Comparison of ENCODE assay signal across 28 mouse cellular contexts in genomic region chr5:103612316-103612715, GRCm38 (mm10). TPM values are rescaled to one million over a fixed set of nuclear protein-coding genes. Genes with fewer than 3 reads are reported as not detected.
DNase-seq lines count a peak whose midpoint lies in the region; ATAC-seq and TF ChIP-seq lines count a peak whose summit lies in the region.
"Had no signal": no experiment of that assay in that cellular context is flagged by ENCODE, and none has a peak within 500 bp of the region (broad histone marks: within the 10 kb centered on the region; RNA-seq: fewer than 3 reads in every experiment).

No protein-coding gene starts in this region.

- WGBS in hindbrain, postnatal 0 days, result 83% methylated on average over 7 of the region's 7 CpGs
- whole genome bisulfite sequencing in hindbrain, embryonic 13.5 days, result 88% methylated on average over 7 of the region's 7 CpGs
- 78% methylated on average over 7 of the region's 7 CpGs for WGBS in liver, postnatal 0 days (ENCODE audit: insufficient replicate concordance)
- 61% methylated on average over 7 of the region's 7 CpGs for WGBS in liver, embryonic 12.5 days (ENCODE audit: insufficient replicate concordance)
- 82% methylated on average over 7 of the region's 7 CpGs for WGBS in lung, embryonic 14.5 days

- H3K36me3 ChIP-seq in hindbrain, postnatal 0 days (ENCODE audit: insufficient read depth, low read length), result no peaks in the 10 kb centered on the region
- no peaks in the 10 kb centered on the region for H3K36me3 ChIP-seq in hindbrain, embryonic 13.5 days
- no peaks in the 10 kb centered on the region for H3K36me3 ChIP-seq in liver, postnatal 0 days (replicated peaks; ENCODE audit: insufficient read depth, low read length)
- no peaks in the 10 kb centered on the region for H3K36me3 ChIP-seq in liver, embryonic 12.5 days
- no peaks in the 10 kb centered on the region for H3K36me3 ChIP-seq in lung, embryonic 14.5 days (ENCODE audit: insufficient read depth)
- H3K36me3 ChIP-seq: G1E; hindbrain, embryonic 15.5 days; limb, embryonic 12.5 days; midbrain, embryonic 12.5 days had no signal

- DNase-seq in hindbrain, postnatal 0 days (ENCODE audit: low spot score), result no peak
- DNase-seq in liver, postnatal 0 days, result no peak
- no peak for DNase-seq in lung, embryonic 14.5 days
- peak; percentile 41 for DNase-seq in lung, postnatal 14 days
- DNase-seq: adrenal gland, postnatal 36 days; B cell, adult 2 months; cerebellum, adult 9-10 months; gastrocnemius, postnatal 10 days; heart, postnatal 4 days had no signal

- ATAC-seq in hindbrain, postnatal 0 days, result no peak
- no peak for ATAC-seq in hindbrain, embryonic 13.5 days (ENCODE audit: low FRiP score)
- ATAC-seq in liver, postnatal 0 days, result no peak
- no peak for ATAC-seq in liver, embryonic 12.5 days
- no peak for ATAC-seq in lung, embryonic 14.5 days (ENCODE audit: insufficient read depth)
- ATAC-seq in megakaryocyte progenitor cell, adult 5-6 weeks (replicated peaks; ENCODE audit: poor library complexity), result no peak
- ATAC-seq: forebrain, embryonic 14.5 days; intestine, embryonic 16.5 days; Patski had no signal

- peak; percentile 37 for TF ChIP-seq CTCF in hindbrain, postnatal 0 days (IDR thresholded peaks at IDR 0.05; ENCODE audit: low read depth)
- 0 out of 2 replicates have a peak, but pooled peaks have one; percentile 19 for TF ChIP-seq CTCF in liver, postnatal 0 days (IDR thresholded peaks at IDR 0.05; ENCODE audit: low read depth)
- peak; percentile 32 for TF ChIP-seq CTCF in lung, embryonic 14.5 days (IDR thresholded peaks at IDR 0.05; ENCODE audit: low read depth)

- no peaks in the 10 kb centered on the region for H3K27me3 ChIP-seq in hindbrain, postnatal 0 days (ENCODE audit: insufficient read depth, low read length)
- H3K27me3 ChIP-seq in hindbrain, embryonic 13.5 days, result no peaks in the 10 kb centered on the region
- H3K27me3 ChIP-seq in liver, postnatal 0 days (ENCODE audit: insufficient read depth, low read length), result no peaks in the 10 kb centered on the region
- no peaks in the 10 kb centered on the region for H3K27me3 ChIP-seq in liver, embryonic 12.5 days (replicated peaks)
- no peaks in the 10 kb centered on the region for H3K27me3 ChIP-seq in lung, embryonic 14.5 days (ENCODE audit: insufficient read depth, low read length)
- H3K27me3 ChIP-seq: CH12.LX; hindbrain, embryonic 15.5 days; limb, embryonic 12.5 days; midbrain, embryonic 12.5 days had no signal

- no peak overlapping the region for H3K4me3 ChIP-seq in hindbrain, postnatal 0 days (ENCODE audit: low read length)
- H3K4me3 ChIP-seq in hindbrain, embryonic 13.5 days, result no peak overlapping the region
- no peak overlapping the region for H3K4me3 ChIP-seq in liver, postnatal 0 days (ENCODE audit: low read depth, low read length)
- H3K4me3 ChIP-seq in liver, embryonic 12.5 days, result no peak overlapping the region
- no peak overlapping the region for H3K4me3 ChIP-seq in lung, embryonic 14.5 days (ENCODE audit: low read depth, low read length)
- H3K4me3 ChIP-seq: hindbrain, embryonic 15.5 days; limb, embryonic 12.5 days; midbrain, embryonic 12.5 days had no signal

- H3K4me1 ChIP-seq in hindbrain, postnatal 0 days (ENCODE audit: insufficient read depth, low read length), result no peaks in the 10 kb centered on the region
- no peaks in the 10 kb centered on the region for H3K4me1 ChIP-seq in hindbrain, embryonic 13.5 days (replicated peaks)
- H3K4me1 ChIP-seq in liver, postnatal 0 days (ENCODE audit: insufficient read depth), result no peaks in the 10 kb centered on the region
- H3K4me1 ChIP-seq in liver, embryonic 12.5 days, result no peaks in the 10 kb centered on the region
- no peaks in the 10 kb centered on the region for H3K4me1 ChIP-seq in lung, embryonic 14.5 days (ENCODE audit: insufficient read depth)
- H3K4me1 ChIP-seq: hindbrain, embryonic 15.5 days; limb, embryonic 12.5 days; midbrain, embryonic 12.5 days had no signal

- no peak overlapping the region for H3K4me2 ChIP-seq in hindbrain, postnatal 0 days (ENCODE audit: low read depth, low read length)
- H3K4me2 ChIP-seq in hindbrain, embryonic 13.5 days, result no peak overlapping the region
- H3K4me2 ChIP-seq in liver, postnatal 0 days (ENCODE audit: low read depth, low read length), result no peak overlapping the region
- H3K4me2 ChIP-seq in liver, embryonic 12.5 days, result no peak overlapping the region
- H3K4me2 ChIP-seq in lung, embryonic 14.5 days, result no peak overlapping the region
- H3K4me2 ChIP-seq: hindbrain, embryonic 15.5 days; limb, embryonic 12.5 days; midbrain, embryonic 12.5 days had no signal

- no peaks in the 10 kb centered on the region for H3K9me3 ChIP-seq in hindbrain, postnatal 0 days (ENCODE audit: low read length)
- H3K9me3 ChIP-seq in hindbrain, embryonic 13.5 days, result no peaks in the 10 kb centered on the region
- H3K9me3 ChIP-seq in liver, postnatal 0 days (ENCODE audit: low read length), result no peaks in the 10 kb centered on the region
- no peaks in the 10 kb centered on the region for H3K9me3 ChIP-seq in liver, embryonic 12.5 days (replicated peaks)
- H3K9me3 ChIP-seq in lung, embryonic 14.5 days (ENCODE audit: low read depth, low read length), result no peaks in the 10 kb centered on the region
- H3K9me3 ChIP-seq: hindbrain, embryonic 15.5 days; limb, embryonic 12.5 days; midbrain, embryonic 12.5 days had no signal

- TF ChIP-seq EP300 in liver, postnatal 0 days (IDR thresholded peaks at IDR 0.05; ENCODE audit: low read depth), result no peak

- H3K27ac ChIP-seq in hindbrain, postnatal 0 days, result no peak overlapping the region
- H3K27ac ChIP-seq in hindbrain, embryonic 13.5 days, result no peak overlapping the region
- no peak overlapping the region for H3K27ac ChIP-seq in liver, postnatal 0 days (ENCODE audit: low read depth)
- no peak overlapping the region for H3K27ac ChIP-seq in liver, embryonic 12.5 days
- H3K27ac ChIP-seq in lung, embryonic 14.5 days (ENCODE audit: low read depth), result no peak overlapping the region
- H3K27ac ChIP-seq: hindbrain, embryonic 15.5 days; limb, embryonic 12.5 days; liver, embryonic 14.5 days; macrophage; midbrain, embryonic 12.5 days had no signal

- no peak overlapping the region for H3K9ac ChIP-seq in hindbrain, postnatal 0 days (replicated peaks; ENCODE audit: low read length)
- no peak overlapping the region for H3K9ac ChIP-seq in hindbrain, embryonic 13.5 days
- no peak overlapping the region for H3K9ac ChIP-seq in liver, postnatal 0 days (replicated peaks)
- no peak overlapping the region for H3K9ac ChIP-seq in liver, embryonic 12.5 days
- H3K9ac ChIP-seq in lung, embryonic 14.5 days, result no peak overlapping the region
- H3K9ac ChIP-seq: hindbrain, embryonic 15.5 days; limb, embryonic 12.5 days; liver, embryonic 14.5 days; midbrain, embryonic 12.5 days had no signal

RNA-seq across cellular contexts. Expression of gene Slc10a6, which starts 16.9 kb away (rescaled TPM):
- total RNA-seq in hindbrain, postnatal 0 days (2014; rRNA removed), result 0.18 and 0.63 TPM in 2 replicates
- 0.16 and 0.26 TPM in 2 replicates for polyA plus RNA-seq in hindbrain, postnatal 0 days (2015; fragmentation: Nextera tagmentation; extraction: Ambion mirVana)
- polyA plus RNA-seq in hindbrain, embryonic 13.5 days (2015; fragmentation: Nextera tagmentation; extraction: Ambion mirVana), result 0.30 and 0.43 TPM in 2 replicates
- 0.09 and 0.11 TPM in 2 replicates for polyA plus RNA-seq in liver, postnatal 0 days (2015; fragmentation: Nextera tagmentation; extraction: Ambion mirVana)
- polyA plus RNA-seq in liver, embryonic 12.5 days (2016; fragmentation: Nextera tagmentation; extraction: Ambion mirVana), result not detected in 2 replicates
- 0.71 and 1.2 TPM in 2 replicates for polyA plus RNA-seq in lung, embryonic 14.5 days (2014; fragmentation: Nextera tagmentation; extraction: Ambion mirVana)
- total RNA-seq in megakaryocyte progenitor cell, adult 5-6 weeks (2015), result not detected in 2 replicates
- total RNA-seq in megakaryocyte progenitor cell, adult 5-6 weeks (2017), result not detected in 2 replicates
- total RNA-seq: CH12.LX; granulocyte monocyte progenitor cell, adult 5-6 weeks had no signal
- polyA plus RNA-seq: G1E; liver, embryonic 14.5 days; midbrain, embryonic 12.5 days; neural tube, embryonic 11.5 days; Patski had no signal

RNA-seq across cellular contexts. Expression of gene 1700016H13Rik, which starts 43.5 kb away (rescaled TPM):
- 0.37 TPM in 1 of 2 replicates, not detected in the other for total RNA-seq in hindbrain, postnatal 0 days (2014; rRNA removed)
- 0.13 TPM in 1 of 2 replicates, not detected in the other for polyA plus RNA-seq in hindbrain, postnatal 0 days (2015; fragmentation: Nextera tagmentation; extraction: Ambion mirVana)
- polyA plus RNA-seq in hindbrain, embryonic 13.5 days (2015; fragmentation: Nextera tagmentation; extraction: Ambion mirVana), result 0.13 and 0.26 TPM in 2 replicates
- polyA plus RNA-seq in liver, postnatal 0 days (2015; fragmentation: Nextera tagmentation; extraction: Ambion mirVana), result not detected in 2 replicates
- polyA plus RNA-seq in liver, embryonic 12.5 days (2016; fragmentation: Nextera tagmentation; extraction: Ambion mirVana), result not detected in 2 replicates
- 0.45 and 0.53 TPM in 2 replicates for polyA plus RNA-seq in lung, embryonic 14.5 days (2014; fragmentation: Nextera tagmentation; extraction: Ambion mirVana)
- 0.12 TPM in 1 of 2 replicates, not detected in the other for total RNA-seq in megakaryocyte progenitor cell, adult 5-6 weeks (2015)
- total RNA-seq in megakaryocyte progenitor cell, adult 5-6 weeks (2017), result not detected in 2 replicates
- total RNA-seq: adrenal gland, adult 18-20 months; adrenal gland, postnatal 36 days; CH12.LX; G1E; layer of hippocampus, postnatal 14 days had no signal
- polyA plus RNA-seq: embryonic facial prominence, embryonic 14.5 days; G1E; intestine, embryonic 16.5 days; liver, embryonic 14.5 days; macrophage; Patski; small intestine, adult 2 months had no signal
